Mouse (Mus musculus): ENCODE results near the gene Sbds.

Sbds gene

DNA sequence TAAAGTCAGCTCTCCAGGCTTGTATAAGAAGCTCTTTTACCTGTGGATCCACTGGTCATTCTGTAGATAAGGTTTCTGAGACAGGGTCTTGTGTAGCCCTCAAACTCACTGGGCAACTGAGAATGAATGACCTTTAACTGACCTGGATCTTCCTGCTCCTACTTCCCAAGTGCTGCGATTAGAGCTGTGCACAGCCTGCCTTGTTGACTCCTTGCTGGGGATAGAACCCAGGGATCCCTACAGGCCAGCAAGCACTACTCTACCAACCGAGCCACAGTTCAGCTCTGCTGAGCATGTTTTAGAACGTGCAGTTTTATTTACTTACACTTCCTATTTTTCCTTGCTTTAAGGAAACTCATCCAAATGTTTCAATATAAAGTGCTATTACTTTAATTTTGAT lies 57.9 kb downstream of the Sbds start:
- no peak for DNase-seq

GRCm38 (mm10) chr5:130196307-130196706 lies 59.0 kb downstream of the Sbds start:
- no peak for DNase-seq

Measured in cerebellum, adult 9-10 months (tissue).